Mouse (Mus musculus) embryonic stem cell, embryonic (primary cell): Measurements from ENCODE around the gene Luc7l2.

Experiments
- CTCF ChIA-PET, 4 experiments: fragments of 300-600 bp in 2 of 4; fragments of 350-600 bp in 2 of 4; sonication (Branson Sonifier 250); formaldehyde crosslinking; loops; one replicate each; lab custom pipeline; 2022; ENCODE audit warnings: inconsistent platforms in 2 of 4; lab: Charles Lee
- POLR2A ChIA-PET, 4 experiments: fragments of 300-600 bp in 2 of 4; fragments of 350-600 bp in 2 of 4; sonication (Branson Sonifier 250); formaldehyde crosslinking; loops; one replicate each; lab custom pipeline; 2022; ENCODE audit warnings: antibody characterized with exemption in 4 of 4, inconsistent platforms in 1 of 4; lab: Charles Lee

Gene Luc7l2

GRCm38 (mm10) chr6:38629556-38629955, 78.4 kb downstream of the Luc7l2 start:
- CTCF ChIA-PET = interaction anchor here in 1 of 4 experiments (1.0 kb wide), 1 partner anchor 21 kb away, joined by 3 read pairs; no protein-coding TSS in a partner anchor
- POLR2A ChIA-PET = interaction anchor here in 2 of 4 experiments (0.7 to 2.5 kb wide), 10 partner anchors 9 to 80 kb away, joined by 3 to 17 read pairs (median 4); partner anchors contain the start of gene Luc7l2 (in 2 of the 2)

- CTCF ChIA-PET = no interaction called here
- POLR2A ChIA-PET = interaction anchor here in 1 of 4 experiments (0.6 kb wide), 1 partner anchor 212 kb away, joined by 3 read pairs; no protein-coding TSS in a partner anchor
Observed at GRCm38 (mm10) chr6:38632826-38633225, 81.7 kb downstream of the Luc7l2 start.

GRCm38 (mm10) chr6:38634461-38634860, 83.3 kb downstream of the Luc7l2 start:
- POLR2A ChIA-PET = interaction anchor here in 3 of 4 experiments (0.6 to 5.0 kb wide), 12 partner anchors 8 to 599 kb away, joined by 3 to 32 read pairs (median 3); partner anchors contain the start of genes Luc7l2 (in 2 of the 3), Fmc1 (in 1 of the 3) and Zc3hav1l (in 1 of the 3)
- CTCF ChIA-PET = interaction anchor here in 1 of 4 experiments (1.3 to 3.9 kb wide), 2 partner anchors 8 to 15 kb away, joined by 4 to 18 read pairs; no protein-coding TSS in a partner anchor

- POLR2A ChIA-PET = interaction anchor here (0.6 to 5.0 kb wide), 18 partner anchors 9 to 103 kb away, joined by 3 to 32 read pairs (median 4); partner anchors contain the start of genes Fmc1 (in 3 of the 4) and Luc7l2 (in 2 of the 4)
- CTCF ChIA-PET = interaction anchor here in 3 of 4 experiments (0.5 to 3.9 kb wide), 6 partner anchors 8 to 290 kb away, joined by 3 to 18 read pairs (median 6); no protein-coding TSS in a partner anchor
Observed at GRCm38 (mm10) chr6:38635941-38636851, 85.1 kb downstream of the Luc7l2 start.

GRCm38 (mm10) chr6:38636852-38637618, 85.9 kb downstream of the Luc7l2 start, which contains the start of gene Klrg2:
Klrg2 (minus strand) TSS chr6:38637242.
- CTCF ChIA-PET = interaction anchor here in 3 of 4 experiments (0.5 to 3.9 kb wide), 3 partner anchors 11 to 13 kb away, joined by 6 to 18 read pairs (median 12); no protein-coding TSS in a partner anchor
- POLR2A ChIA-PET = interaction anchor here (0.6 to 5.0 kb wide), 18 partner anchors 9 to 104 kb away, joined by 3 to 32 read pairs (median 4); partner anchors contain the start of genes Fmc1 (in 4 of the 4) and Luc7l2 (in 2 of the 4)

GRCm38 (mm10) chr6:38640401-38640800, 89.3 kb downstream of the Luc7l2 start:
- POLR2A ChIA-PET = interaction anchor here in 2 of 4 experiments (0.6 to 1.8 kb wide), 5 partner anchors 9 to 621 kb away, joined by 3 to 4 read pairs (median 3); partner anchors contain the start of gene Luc7l2 (in 1 of the 2)
- CTCF ChIA-PET = interaction anchor here in 2 of 4 experiments (0.8 to 1.1 kb wide), 3 partner anchors 9 to 10 kb away, joined by 3 to 4 read pairs (median 3); no protein-coding TSS in a partner anchor

- ChIA-PET POLR2A (interaction anchor here in 2 of 4 experiments (0.9 to 1.8 kb wide), 4 partner anchors 10 to 90 kb away, joined by 4 to 7 read pairs (median 4); partner anchors contain the start of gene Luc7l2 (in 1 of the 2)), CTCF (interaction anchor here in 2 of 4 experiments (1.2 to 1.7 kb wide), 2 partner anchors 9 kb away, joined by 3 to 11 read pairs; no protein-coding TSS in a partner anchor)
Observed at GRCm38 (mm10) chr6:38641228-38641627, 90.1 kb downstream of the Luc7l2 start.

GRCm38 (mm10) chr6:38641645-38642044, 90.5 kb downstream of the Luc7l2 start:
- ChIA-PET CTCF (interaction anchor here in 3 of 4 experiments (1.2 to 1.7 kb wide), 3 partner anchors 9 to 10 kb away, joined by 3 to 11 read pairs (median 4); no protein-coding TSS in a partner anchor), POLR2A (interaction anchor here in 2 of 4 experiments (0.6 to 1.8 kb wide), 5 partner anchors 11 to 348 kb away, joined by 3 to 7 read pairs (median 4); partner anchors contain the start of gene Luc7l2 (in 1 of the 2))

- POLR2A ChIA-PET = interaction anchor here in 1 of 4 experiments (1.2 to 1.4 kb wide), 2 partner anchors 15 to 99 kb away, joined by 3 to 5 read pairs; no protein-coding TSS in a partner anchor
- CTCF ChIA-PET = interaction anchor here in 2 of 4 experiments (1.3 to 1.7 kb wide), 4 partner anchors 8 to 268 kb away, joined by 3 to 11 read pairs (median 4); no protein-coding TSS in a partner anchor
Observed at GRCm38 (mm10) chr6:38642593-38642992, 91.5 kb downstream of the Luc7l2 start.

- ChIA-PET CTCF (interaction anchor here in 2 of 4 experiments (0.9 to 1.6 kb wide), 4 partner anchors 9 to 398 kb away, joined by 3 to 14 read pairs (median 4); no protein-coding TSS in a partner anchor), POLR2A (interaction anchor here in 1 of 4 experiments (0.7 to 1.4 kb wide), 3 partner anchors 15 to 784 kb away, joined by 3 to 5 read pairs (median 4); no protein-coding TSS in a partner anchor)
Observed at GRCm38 (mm10) chr6:38643039-38643438, 91.9 kb downstream of the Luc7l2 start.

GRCm38 (mm10) chr6:38649545-38649944, 98.4 kb downstream of the Luc7l2 start:
- CTCF ChIA-PET = interaction anchor here (0.5 to 3.2 kb wide), 31 partner anchors 9 to 488 kb away, joined by 3 to 30 read pairs (median 5); partner anchors contain the start of genes Clec2l (in 2 of the 4), Klrg2 (in 2 of the 4) and Luc7l2 (in 1 of the 4)
- POLR2A ChIA-PET = interaction anchor here in 1 of 4 experiments (0.8 to 1.4 kb wide), 6 partner anchors 10 to 136 kb away, joined by 3 to 6 read pairs (median 4); partner anchors contain the start of gene Luc7l2

GRCm38 (mm10) chr6:38650263-38650937, 99.3 kb downstream of the Luc7l2 start:
- ChIA-PET POLR2A (interaction anchor here in 3 of 4 experiments (0.5 to 1.4 kb wide), 11 partner anchors 10 to 414 kb away, joined by 3 to 6 read pairs (median 4); partner anchors contain the start of genes Fmc1 (in 1 of the 3) and Luc7l2 (in 1 of the 3)), CTCF (interaction anchor here (0.6 to 3.2 kb wide), 56 partner anchors 9 to 643 kb away, joined by 3 to 30 read pairs (median 4); partner anchors contain the start of genes Clec2l (in 2 of the 4), Klrg2 (in 2 of the 4), Fmc1 (in 1 of the 4) and Luc7l2 (in 1 of the 4))
